Mouse (Mus musculus) heart, adult 2 months (tissue): Measurements from ENCODE around the gene Nemp1. TPM values are rescaled to one million over a fixed set of nuclear protein-coding genes. Genes with fewer than 3 reads are reported as not detected.

ENCODE experiments used
- DNase-seq, 2 experiments: peaks; one replicate each; pipeline ENCODE4 v3.0.0; 2021
- H3K27ac ChIP-seq: fragments of 200-600 bp; 2 replicates; pipeline ENCODE4 v1.8.1; 2022
- H3K27me3 ChIP-seq: fragments of 200-500 bp; 2 replicates; pipeline ENCODE4 v1.6.1; 2012; ENCODE audit warnings: mild to moderate bottlenecking, low read length, inconsistent platforms, mixed read lengths; ENCODE audit not compliant: control insufficient read depth, insufficient read depth
- H3K36me3 ChIP-seq: fragments of 200-500 bp; 2 replicates; pipeline ENCODE4 v1.6.1; 2012; ENCODE audit warnings: low read length, inconsistent platforms; ENCODE audit not compliant: control insufficient read depth, insufficient read depth
- H3K4me1 ChIP-seq: fragments of 200-500 bp; 2 replicates; pipeline ENCODE4 v1.6.1; 2011; ENCODE audit warnings: low read length; ENCODE audit not compliant: control insufficient read depth, insufficient read depth
- H3K4me3 ChIP-seq: fragments of 200-600 bp; 2 replicates; pipeline ENCODE4 v1.8.1; 2022
- H3K79me2 ChIP-seq: fragments of 200-500 bp; replicated peaks from 2 replicates; pipeline ENCODE4 v1.6.1; 2012; ENCODE audit warnings: mild to moderate bottlenecking, inconsistent platforms, low read length, moderate library complexity, mixed read lengths; ENCODE audit not compliant: control insufficient read depth, insufficient read depth
- H3K9ac ChIP-seq: fragments of 200-500 bp; 2 replicates; pipeline ENCODE4 v1.6.1; 2012; ENCODE audit warnings: low read depth, mild to moderate bottlenecking, control low read depth, inconsistent platforms, low read length, mixed read lengths
- CTCF ChIP-seq: fragments of 200-600 bp; IDR thresholded peaks from 2 replicates; pipeline ENCODE4 v1.8.1; 2022; ENCODE audit warnings: antibody characterized with exemption, mild to moderate bottlenecking, moderate library complexity
- EP300 ChIP-seq: fragments of 200-500 bp; IDR thresholded peaks from 2 replicates; pipeline ENCODE4 v1.6.1; 2011; ENCODE audit warnings: low read depth, low read length, control low read depth; ENCODE audit not compliant: insufficient read depth
- POLR2A ChIP-seq: fragments of 200-500 bp; IDR thresholded peaks from 2 replicates; pipeline ENCODE4 v1.6.1; 2011; ENCODE audit warnings: mild to moderate bottlenecking, low read depth, low read length, control low read depth; ENCODE audit not compliant: insufficient read depth
- WGBS: fragments of 180-500 bp; shearing (Covaris S2); methylation state at CpG from one replicate; pipeline ENCODE4 v1.1.7; 2018; 5-methylcytosine and 5-hydroxymethylcytosine counted together
- intact Hi-C: fragments of 180-260 bp; cut with DNase I; formaldehyde crosslinking; loops from one replicate; pipeline ENCODE4 v1.15.1; 2025
- polyA plus RNA-seq: library from polyadenylated mRNA; depleted of rRNA; stranded (reverse); fragments of >200 nt; gene quantifications from 2 replicates; pipeline ENCODE4 v1.2.3, GENCODE M21; 2012
- total RNA-seq, 2 experiments: library from RNA; stranded (reverse); gene quantifications; 2 replicates each; pipeline ENCODE4 v1.2.3; 2021

The Nemp1 gene
- total and polyA plus RNA-seq, 3 experiments, result 2.2 to 4.2 (median 3.7) TPM

DNA sequence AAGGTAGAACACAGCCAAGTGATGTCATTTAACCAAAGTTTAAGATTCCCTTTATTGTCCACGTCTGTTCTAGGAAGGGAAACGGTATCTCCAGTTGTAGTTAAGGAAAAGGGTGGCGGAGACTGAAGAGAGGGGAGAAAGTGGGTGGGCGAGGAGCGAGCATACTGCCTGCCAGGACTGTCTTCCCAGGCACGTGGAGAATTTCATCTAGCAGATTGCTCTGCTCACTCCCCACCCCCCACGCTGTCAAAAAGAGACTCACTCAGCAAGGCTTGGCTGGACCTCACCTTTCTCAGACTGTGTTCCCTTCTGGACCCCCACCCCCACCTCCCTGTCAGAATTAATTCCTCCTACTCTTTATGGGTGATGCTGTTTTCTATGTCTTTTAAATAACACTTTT lies 2.5 kb downstream of the Nemp1 start:
- intact Hi-C loops, result no loop called here
- Histone ChIP-seq H3K9ac (no peak overlapping the region), H3K79me2 (no peaks in the 10 kb centered on the region), H3K27ac (peak overlapping the region; percentile 41), H3K27me3 (no peaks in the 10 kb centered on the region), H3K4me1 (peaks cover 5% of the 10 kb centered on the region), H3K4me3 (no peak overlapping the region), H3K36me3 (no peaks in the 10 kb centered on the region)
- TF ChIP-seq POLR2A, result no peak
- no peak for TF ChIP-seq EP300
- no peak for TF ChIP-seq CTCF
- DNase-seq, result no peak
- 22% methylated on average over 7 of the region's 7 CpGs for WGBS

DNA sequence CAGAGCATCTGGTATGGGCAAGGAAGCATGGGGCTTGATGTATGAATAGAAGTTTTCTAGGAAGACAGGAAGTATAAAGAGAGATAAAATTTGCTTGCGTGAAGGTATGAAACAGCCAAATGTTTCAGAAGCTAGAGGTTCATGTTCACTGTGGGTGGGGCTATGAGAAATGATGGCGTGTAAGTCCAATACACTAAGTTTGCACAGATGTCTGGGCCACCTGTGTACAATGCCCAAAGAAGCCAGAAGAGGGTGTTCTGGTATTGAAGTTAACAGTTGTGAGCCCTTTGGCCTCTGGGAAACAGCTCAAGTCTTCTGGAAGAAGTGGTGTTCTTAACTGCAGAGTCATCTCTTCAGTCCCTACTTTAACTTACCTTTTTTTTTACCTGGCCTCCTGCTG lies 3.5 kb downstream of the Nemp1 start:
- H3K36me3 ChIP-seq, result no peaks in the 10 kb centered on the region
- no peak overlapping the region for H3K27ac ChIP-seq
- no peak overlapping the region for H3K4me3 ChIP-seq
- H3K27me3 ChIP-seq, result no peaks in the 10 kb centered on the region
- no peak for DNase-seq
- H3K79me2 ChIP-seq, result no peaks in the 10 kb centered on the region
- intact Hi-C loops, result no loop called here
- H3K4me1 ChIP-seq, result peaks cover 2% of the 10 kb centered on the region
- TF ChIP-seq EP300 (no peak), POLR2A (no peak), CTCF (no peak)
- WGBS, result 74% methylated on average over 2 of the region's 2 CpGs
- H3K9ac ChIP-seq, result no peak overlapping the region

DNA sequence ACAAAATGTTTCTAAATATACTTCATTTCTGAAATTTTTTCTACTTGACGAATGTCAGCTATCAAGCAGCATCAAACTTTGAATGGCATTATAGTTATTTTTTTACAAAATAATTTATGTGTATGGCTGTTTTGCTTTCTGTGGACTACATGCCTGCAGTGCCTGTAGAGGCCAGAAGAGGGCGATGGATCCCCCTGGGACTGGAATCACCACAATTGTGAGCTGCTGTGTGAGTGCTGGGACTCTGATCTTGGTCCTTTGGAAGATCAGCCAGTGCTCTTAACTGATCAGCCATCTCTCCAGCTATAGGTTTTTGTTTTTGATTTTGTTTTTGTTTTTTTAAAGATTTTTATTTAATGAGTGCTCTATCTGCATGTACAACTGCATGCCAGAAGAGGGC lies 4.6 kb downstream of the Nemp1 start:
- intact Hi-C loops, result no loop called here
- H3K9ac ChIP-seq, result no peak overlapping the region
- WGBS, result 49% methylated on average over 2 of the region's 2 CpGs
- TF ChIP-seq EP300, result no peak
- peak; percentile 73 for TF ChIP-seq CTCF
- H3K4me1 ChIP-seq, result peaks cover 2% of the 10 kb centered on the region
- H3K4me3 ChIP-seq, result no peak overlapping the region
- H3K27me3 ChIP-seq, result no peaks in the 10 kb centered on the region
- no peak overlapping the region for H3K27ac ChIP-seq
- DNase-seq, result no peak
- no peaks in the 10 kb centered on the region for H3K36me3 ChIP-seq
- H3K79me2 ChIP-seq, result no peaks in the 10 kb centered on the region

DNA sequence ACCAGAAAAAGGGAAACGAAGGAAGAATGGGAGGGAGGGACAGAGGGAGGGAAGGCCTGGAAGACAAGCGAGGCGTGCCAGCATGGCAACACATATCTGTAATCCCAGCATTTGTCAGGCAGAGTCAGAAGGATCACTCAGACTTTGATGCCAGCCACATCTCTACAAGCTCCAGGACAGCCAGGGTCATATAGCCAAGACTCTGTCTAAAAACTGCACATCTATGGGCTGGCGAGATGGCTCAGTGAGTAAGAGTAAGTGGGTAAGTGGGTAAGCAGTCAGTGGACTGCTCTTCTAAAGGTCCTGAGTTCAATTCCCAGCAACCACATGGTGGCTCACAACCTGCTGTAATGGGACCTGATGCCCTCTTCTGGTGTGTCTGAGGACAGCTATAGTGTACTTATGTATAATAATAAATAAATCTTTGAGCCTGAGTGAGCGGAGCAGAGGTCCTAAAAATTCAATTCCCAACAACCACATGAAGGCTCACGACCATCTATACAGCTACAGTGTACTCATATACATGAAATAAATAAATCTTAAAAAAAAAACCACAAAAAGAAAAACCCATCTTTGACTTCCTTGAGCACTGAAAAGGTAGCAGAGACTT lies 7.5 kb downstream of the Nemp1 start:
- TF ChIP-seq CTCF (no peak), POLR2A (no peak), EP300 (no peak)
- H3K27me3 ChIP-seq, result no peaks in the 10 kb centered on the region
- H3K36me3 ChIP-seq, result no peaks in the 10 kb centered on the region
- DNase-seq, result no peak
- H3K9ac ChIP-seq, result no peak overlapping the region
- H3K79me2 ChIP-seq, result no peaks in the 10 kb centered on the region
- H3K27ac ChIP-seq, result no peak overlapping the region
- no peak overlapping the region for H3K4me3 ChIP-seq
- H3K4me1 ChIP-seq, result peaks cover 3% of the 10 kb centered on the region
- WGBS, result 84% methylated on average over 6 of the region's 6 CpGs
- intact Hi-C loops, result loop anchor here (1.0 kb wide), 1 partner anchor 32 kb away; the partner anchor contains the start of gene Stat6

DNA sequence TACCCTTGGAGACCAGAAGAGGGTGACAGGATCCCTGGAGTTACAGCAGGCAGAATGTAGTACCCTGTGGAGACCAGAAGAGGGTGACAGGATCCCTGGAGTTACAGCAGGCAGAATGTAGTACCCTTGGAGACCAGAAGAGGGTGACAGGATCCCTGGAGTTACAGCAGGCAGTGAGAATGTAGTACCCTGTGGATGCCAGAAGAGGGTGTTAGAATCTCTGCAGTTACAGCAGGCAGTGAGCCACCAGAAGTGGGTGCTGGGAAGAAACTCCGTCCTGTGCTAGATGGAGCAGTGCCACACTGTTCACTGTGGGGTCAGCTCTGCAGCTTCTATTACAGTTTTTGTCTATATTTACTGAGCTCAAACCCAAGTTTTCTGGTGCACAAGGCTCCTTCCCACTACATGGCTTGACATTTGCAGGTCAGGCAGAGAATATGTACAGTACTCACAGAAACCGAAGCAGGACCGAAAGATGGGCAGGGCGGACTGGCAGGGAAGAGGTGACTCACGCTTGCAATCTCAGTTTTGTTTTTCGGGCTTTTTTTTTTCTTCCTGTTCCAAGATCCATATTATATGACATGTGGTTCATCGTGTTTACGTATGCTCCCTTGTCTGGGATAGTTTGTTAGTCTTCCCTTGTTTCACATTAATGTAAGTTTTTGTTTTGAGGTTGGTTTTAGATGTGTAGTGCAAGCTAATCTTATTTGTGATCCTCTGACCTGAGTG lies 8.3 kb downstream of the Nemp1 start:
- no peaks in the 10 kb centered on the region for H3K36me3 ChIP-seq
- no peaks in the 10 kb centered on the region for H3K79me2 ChIP-seq
- 41% methylated on average over 8 of the region's 8 CpGs for WGBS
- TF ChIP-seq POLR2A, result no peak
- TF ChIP-seq CTCF, result 0 out of 2 replicates have a peak, but pooled peaks have one; percentile 98
- TF ChIP-seq EP300, result peak; percentile 92
- DNase-seq, result peak; percentile 76 to 88
- no peak overlapping the region for H3K9ac ChIP-seq
- H3K4me3 ChIP-seq, result peak overlapping the region; percentile 26; the same call in 1 of the 2 replicates
- peak overlapping the region; percentile 49 for H3K27ac ChIP-seq
- H3K27me3 ChIP-seq, result no peaks in the 10 kb centered on the region
- peaks cover 2% of the 10 kb centered on the region for H3K4me1 ChIP-seq
- intact Hi-C loops, result loop anchor here (1.0 to 5.0 kb wide), 3 partner anchors 33 to 108 kb away; partner anchors contain the start of genes Stat6 and Zbtb39

DNA sequence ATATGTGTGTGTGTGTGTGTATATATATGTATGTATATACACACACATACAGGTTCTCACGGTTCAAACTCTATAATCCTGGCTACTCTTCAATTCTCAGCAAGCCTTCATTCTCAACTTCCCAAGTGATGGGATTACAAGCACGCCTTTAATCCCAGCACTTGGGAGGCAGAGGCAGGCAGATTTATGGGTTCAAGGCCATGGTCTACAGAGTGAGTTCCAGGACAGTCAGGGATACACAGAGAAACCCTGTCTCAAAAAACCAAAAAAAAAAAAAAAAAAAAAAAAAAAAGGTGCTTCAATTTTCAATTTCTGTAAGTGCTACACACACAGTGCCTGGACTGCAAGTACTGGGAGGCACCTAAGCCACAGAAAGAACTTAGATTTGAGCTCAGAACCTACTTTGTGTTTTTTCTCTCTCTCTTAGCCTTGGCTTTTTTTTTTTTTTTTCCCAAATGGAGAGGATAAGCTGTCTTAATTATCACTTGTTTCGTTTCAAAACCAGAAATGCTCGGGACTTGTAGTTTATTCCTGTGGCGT lies 9.2 kb downstream of the Nemp1 start:
- no peak for TF ChIP-seq POLR2A
- TF ChIP-seq EP300, result no peak
- Histone ChIP-seq H3K4me1 (peaks cover 2% of the 10 kb centered on the region), H3K9ac (no peak overlapping the region), H3K4me3 (no peak overlapping the region; the same call in 1 of the 2 replicates), H3K27me3 (no peaks in the 10 kb centered on the region), H3K36me3 (no peaks in the 10 kb centered on the region), H3K27ac (peak overlapping the region; percentile 74), H3K79me2 (no peaks in the 10 kb centered on the region)
- WGBS, result 45% methylated on average over 5 of the region's 5 CpGs
- no peak for DNase-seq
- intact Hi-C loops, result loop anchor here (5.0 kb wide), 2 partner anchors 61 to 109 kb away; partner anchors contain the start of gene Zbtb39
